Mouse (Mus musculus): ENCODE measurements around the gene Tmem9b.

DNA sequence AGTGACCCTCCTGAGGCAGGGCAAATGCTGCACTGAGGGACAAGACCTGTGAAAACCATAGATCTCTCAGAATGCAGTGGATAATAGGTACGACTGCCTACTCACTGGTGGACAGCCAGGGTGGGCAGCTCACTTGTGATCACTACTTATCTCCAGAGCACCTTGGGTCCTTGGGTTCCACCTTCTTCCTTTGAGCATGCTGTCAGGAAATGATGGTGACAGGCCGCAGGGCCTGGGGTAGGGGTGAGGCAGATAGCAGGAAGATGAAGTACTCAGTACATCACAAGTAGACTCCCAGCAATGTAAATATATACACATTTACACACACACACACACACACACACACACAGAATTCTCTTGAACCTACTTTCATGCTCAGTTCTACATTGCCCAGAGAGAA is 35.2 kb upstream of the Tmem9b start:
- TF ChIP-seq MAX (IDR thresholded peaks at IDR 0.05), result no peak
- no peak for TF ChIP-seq FOSL1 (IDR thresholded peaks at IDR 0.05; ENCODE audit: insufficient read depth, low read length, poor library complexity, severe bottlenecking)
- TF ChIP-seq USF1 (IDR thresholded peaks at IDR 0.05; ENCODE audit: low read depth), result no peak
- no peak for TF ChIP-seq CTCF (IDR thresholded peaks at IDR 0.05; ENCODE audit: control insufficient read depth, insufficient read depth, insufficient read length)
- TF ChIP-seq MYOG (IDR thresholded peaks at IDR 0.05; ENCODE audit: control insufficient read depth, extremely low read depth, insufficient read length), result no peak

Data from C2C12 (cell line).